Mouse (Mus musculus) heart, embryonic 14.5 days (tissue): ENCODE results near the gene Ifna11. TPM values are rescaled to one million over a fixed set of nuclear protein-coding genes. Genes with fewer than 3 reads are reported as not detected.
"Not testable (repeated sequence)": the region's sequence is repeated elsewhere in the genome, so short reads cannot be mapped to it uniquely, and the experiment has no call there.

Experiments
- ATAC-seq: fragments of 200-750 bp; cut with Nextera tagmentation; 2 replicates; pipeline ENCODE4 v1.8.0; 2017; ENCODE audit warnings: low read depth, moderate TSS enrichment; ENCODE audit not compliant: insufficient number of reproducible peaks, insufficient read depth, low FRiP score
- H3K27ac ChIP-seq, 2 experiments: fragments of 200-500 bp in 1 of 2; fragments of 300-500 bp in 1 of 2; sonication (generic) in 1 of 2; replicated peaks in 1 of 2; 2 replicates each; pipeline ENCODE4 v1.5.1; 2012 to 2014; ENCODE audit warnings: low read depth in 2 of 2, low read length in 2 of 2, control low read depth in 1 of 2, mild to moderate bottlenecking in 1 of 2, mixed read lengths in 1 of 2; ENCODE audit not compliant: control insufficient read depth in 1 of 2, insufficient read depth in 1 of 2
- H3K27me3 ChIP-seq: fragments of 300-500 bp; sonication (generic); 2 replicates; pipeline ENCODE4 v1.6.1; 2014; ENCODE audit warnings: mild to moderate bottlenecking, low read length, control low read depth; ENCODE audit not compliant: control insufficient read depth, insufficient read depth
- H3K36me3 ChIP-seq: fragments of 300-500 bp; sonication (generic); 2 replicates; pipeline ENCODE4 v1.6.1; 2014; ENCODE audit warnings: mild to moderate bottlenecking, control low read depth, low read length, mixed read lengths; ENCODE audit not compliant: control insufficient read depth, insufficient read depth
- H3K4me1 ChIP-seq, 2 experiments: fragments of 200-500 bp in 1 of 2; fragments of 300-500 bp in 1 of 2; sonication (generic) in 1 of 2; 2 replicates each; pipeline ENCODE4 v1.6.1; 2012 to 2014; ENCODE audit warnings: low read length in 2 of 2, control low read depth in 1 of 2, mixed read lengths in 1 of 2; ENCODE audit not compliant: control insufficient read depth in 2 of 2, insufficient read depth in 2 of 2
- H3K4me2 ChIP-seq: fragments of 300-500 bp; sonication (generic); 2 replicates; pipeline ENCODE4 v1.6.1; 2014; ENCODE audit warnings: mild to moderate bottlenecking, low read length
- H3K4me3 ChIP-seq, 2 experiments: fragments of 200-500 bp in 1 of 2; fragments of 300-500 bp in 1 of 2; sonication (generic) in 1 of 2; 2 replicates each; pipeline ENCODE4 v1.5.1; 2012 to 2014; ENCODE audit warnings: low read length in 2 of 2, mild to moderate bottlenecking in 2 of 2, control low read depth in 1 of 2, low read depth in 1 of 2, moderate library complexity in 1 of 2; ENCODE audit not compliant: control insufficient read depth in 1 of 2, insufficient read depth in 1 of 2
- H3K9ac ChIP-seq: fragments of 300-500 bp; sonication (generic); 2 replicates; pipeline ENCODE4 v1.6.1; 2014; ENCODE audit warnings: mild to moderate bottlenecking, low read length
- H3K9me3 ChIP-seq: fragments of 300-500 bp; sonication (generic); 2 replicates; pipeline ENCODE4 v1.6.1; 2016; ENCODE audit warnings: low read length, control low read depth; ENCODE audit not compliant: control insufficient read depth
- WGBS: fragments of 180-500 bp; shearing (Covaris S2); extraction: QIAGEN DNeasy Blood & Tissue Kit; methylation state at CpG from one replicate; pipeline ENCODE4 v1.1.7; 2014; 5-methylcytosine and 5-hydroxymethylcytosine counted together
- polyA plus RNA-seq: library from polyadenylated mRNA; unstranded; fragments of >200 nt; fragmentation: Nextera tagmentation; extraction: Ambion mirVana; gene quantifications from 2 replicates; pipeline ENCODE4 v1.2.1, GENCODE M21; 2014

Ifna11 gene
- polyA plus RNA-seq, 1 experiment from 2014 or later, result not detected

- not testable (repeated sequence) for H3K9me3 ChIP-seq, H3K4me2 ChIP-seq, H3K4me3 ChIP-seq, H3K4me1 ChIP-seq, H3K9ac ChIP-seq, H3K27ac ChIP-seq, ATAC-seq, H3K36me3 ChIP-seq, H3K27me3 ChIP-seq
- WGBS, result 0% methylated on average over 4 of the region's 28 CpGs
Measured at GRCm38 (mm10) chr4:88788402-88788801, 31.4 kb upstream of the Ifna11 start, which contains the start of gene Gm13277. TSS of gene Gm13277 (plus strand) at chr4:88788632.

GRCm38 (mm10) chr4:88791250-88791649, 28.5 kb upstream of the Ifna11 start, which contains the start of gene Gm13278:
TSS of gene Gm13278 (plus strand) at chr4:88791550.
- H3K4me2 ChIP-seq, ATAC-seq, H3K9me3 ChIP-seq, H3K4me1 ChIP-seq, H3K9ac ChIP-seq, H3K27ac ChIP-seq, H3K4me3 ChIP-seq, H3K27me3 ChIP-seq, H3K36me3 ChIP-seq: not testable (repeated sequence)
- no CpG with 5 or more reads among the region's 28 CpGs for WGBS

GRCm38 (mm10) chr4:88793936-88794675, 25.7 kb upstream of the Ifna11 start, which contains the start of gene Gm13275:
TSS of gene Gm13275 (plus strand) at chr4:88794487.
- H3K27ac ChIP-seq, H3K4me2 ChIP-seq, ATAC-seq, H3K4me3 ChIP-seq, H3K9me3 ChIP-seq, H3K4me1 ChIP-seq, H3K9ac ChIP-seq, H3K36me3 ChIP-seq, H3K27me3 ChIP-seq: not testable (repeated sequence)
- WGBS, result 0% methylated on average over 5 of the region's 52 CpGs

- H3K36me3 ChIP-seq, H3K4me1 ChIP-seq, ATAC-seq, H3K4me2 ChIP-seq, H3K9me3 ChIP-seq, H3K9ac ChIP-seq, H3K27ac ChIP-seq, H3K4me3 ChIP-seq, H3K27me3 ChIP-seq: not testable (repeated sequence)
- WGBS, result no CpG with 5 or more reads among the region's 28 CpGs
Measured at GRCm38 (mm10) chr4:88797097-88797496, 22.7 kb upstream of the Ifna11 start, which contains the start of gene Gm13279. TSS of gene Gm13279 (plus strand) at chr4:88797397.

- not testable (repeated sequence) for H3K36me3 ChIP-seq, H3K4me3 ChIP-seq, ATAC-seq, H3K4me2 ChIP-seq, H3K27ac ChIP-seq, H3K9ac ChIP-seq, H3K27me3 ChIP-seq, H3K9me3 ChIP-seq, H3K4me1 ChIP-seq
- WGBS, result 14% methylated on average over 1 of the region's 7 CpGs
Measured at GRCm38 (mm10) chr4:88799365-88799764, 20.4 kb upstream of the Ifna11 start, which contains the start of gene Gm13285. TSS of gene Gm13285 (plus strand) at chr4:88799665.

GRCm38 (mm10) chr4:88802954-88803353, 16.8 kb upstream of the Ifna11 start, which contains the start of gene Gm13287:
TSS of gene Gm13287 (plus strand) at chr4:88803254.
- 0 out of 2 replicates have a peak within 1 kb of the TSS, but pooled peaks have one; percentile 27 for H3K4me2 ChIP-seq
- not testable (repeated sequence) for H3K9me3 ChIP-seq, H3K36me3 ChIP-seq, ATAC-seq, H3K4me3 ChIP-seq, H3K4me1 ChIP-seq, H3K27ac ChIP-seq, H3K27me3 ChIP-seq, H3K9ac ChIP-seq
- WGBS, result no CpG with 5 or more reads among the region's 29 CpGs

GRCm38 (mm10) chr4:88805231-88805630, 14.5 kb upstream of the Ifna11 start, which contains the start of gene Gm13288:
TSS of gene Gm13288 (plus strand) at chr4:88805531.
- peak within 1 kb of the TSS in 1 of 2 experiments; percentile 21; a peak in 2 of 4 replicates for H3K4me3 ChIP-seq
- WGBS, result no CpG with 5 or more reads among the region's 8 CpGs
- peaks cover 15% of the 10 kb centered on the region for H3K27me3 ChIP-seq
- not testable (repeated sequence) for ATAC-seq, H3K9ac ChIP-seq, H3K4me1 ChIP-seq, H3K9me3 ChIP-seq, H3K4me2 ChIP-seq, H3K36me3 ChIP-seq, H3K27ac ChIP-seq
